Mouse (Mus musculus): ENCODE measurements at regions not wholly inside any gene's neighbourhood (a gene's known extent, or its start where the extent isn't known, plus 50 kb on each side); places are given as distances from the start of the nearest gene placed in this dataset.
"Not testable (repeated sequence)": the region's sequence is repeated elsewhere in the genome, so short reads cannot be mapped to it uniquely, and the experiment has no call there.

DNA sequence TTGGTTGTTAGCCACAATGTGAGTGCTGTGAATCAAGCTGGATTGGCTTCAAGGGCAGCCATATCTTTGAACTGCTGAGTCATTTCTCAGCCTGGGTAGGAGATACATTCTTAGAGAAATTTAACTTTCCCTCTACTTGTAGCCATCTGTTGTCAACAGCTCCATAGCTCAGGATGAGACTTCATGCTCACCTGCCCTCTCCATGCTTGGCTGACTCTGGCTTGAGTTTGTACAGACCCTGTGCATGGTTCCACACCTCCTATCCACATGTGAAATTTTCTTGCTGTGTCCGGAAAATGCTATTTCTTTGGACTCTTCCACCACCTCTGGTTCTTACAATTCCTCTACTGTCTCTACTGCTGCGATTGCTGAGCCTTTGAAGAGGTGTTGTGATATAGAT lies 173.9 kb downstream of the Fbxo4 start:
- DNase-seq (ENCODE audit: low spot score) (no peak), ATAC-seq (replicated peaks; ENCODE audit: low FRiP score, low read depth) (no peak)
- Histone ChIP-seq H3K4me3 (replicated peaks; ENCODE audit: low read depth, low read length) (no peak overlapping the region), H3K27ac (0 out of 2 replicates have a peak overlapping the region, but pooled peaks have one; percentile 36), H3K36me3 (ENCODE audit: insufficient read depth, low read length) (no peaks in the 10 kb centered on the region), H3K9ac (ENCODE audit: low read depth, low read length) (no peak overlapping the region), H3K27me3 (ENCODE audit: insufficient read depth, low read length) (no peaks in the 10 kb centered on the region), H3K9me3 (replicated peaks; ENCODE audit: low read length) (no peaks in the 10 kb centered on the region), H3K4me2 (ENCODE audit: low read length) (no peak overlapping the region), H3K4me1 (replicated peaks; ENCODE audit: insufficient read depth, low read length) (no peaks in the 10 kb centered on the region)
- WGBS: 85% methylated on average over 2 of the region's 2 CpGs
- no peak for TF ChIP-seq CTCF (IDR thresholded peaks at IDR 0.05; ENCODE audit: low read depth)

DNA sequence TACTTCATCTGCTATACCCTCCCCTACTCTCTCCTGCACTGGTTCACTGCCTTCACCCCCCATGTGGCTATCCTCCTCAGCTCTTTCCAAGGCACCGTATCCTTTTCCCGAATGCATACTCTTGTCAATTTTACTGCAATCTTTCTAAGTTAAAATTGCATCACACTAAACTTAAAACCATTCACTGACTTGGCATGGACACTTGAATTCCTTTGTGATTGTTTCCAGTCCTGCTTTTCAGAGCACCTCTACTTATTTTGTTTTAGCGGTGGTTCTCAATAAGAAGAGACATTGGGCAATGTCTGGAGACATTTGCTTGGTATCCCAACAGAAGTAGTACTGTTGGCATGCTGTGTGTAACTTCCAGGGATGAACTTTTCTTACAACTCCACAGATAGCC lies 192.6 kb upstream of the Ghr start:
- 79% methylated on average over 3 of the region's 3 CpGs for WGBS
- H3K4me3 ChIP-seq (replicated peaks; ENCODE audit: low read depth, low read length): no peak overlapping the region

DNA sequence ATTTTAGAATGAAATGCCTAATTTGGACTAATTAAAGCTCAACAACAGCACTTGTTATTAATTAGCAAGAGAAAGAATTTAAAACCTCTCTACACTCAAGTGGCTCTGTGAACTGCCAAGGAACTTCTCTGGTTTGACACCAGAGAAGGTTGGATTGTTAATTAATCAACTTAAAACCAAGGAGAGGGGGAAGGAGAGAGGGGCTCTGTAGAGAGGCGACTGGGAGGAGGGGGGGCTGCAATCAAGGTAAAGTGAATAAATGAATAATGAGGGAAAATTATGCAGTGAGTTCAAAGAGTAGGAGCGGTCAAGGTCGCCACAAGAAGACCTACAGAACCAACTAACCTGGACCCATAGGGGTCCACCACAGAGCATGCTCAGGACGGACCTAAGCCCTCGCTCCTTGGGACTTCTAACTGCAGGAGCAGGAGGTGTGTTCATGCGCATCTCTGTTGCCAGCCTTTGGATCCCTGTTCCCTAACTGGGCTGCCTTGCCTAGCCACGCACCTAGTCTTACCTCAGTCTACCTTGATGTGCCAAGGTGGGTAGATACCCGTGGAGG lies 189.0 kb upstream of the Ghr start:
- H3K9ac ChIP-seq (ENCODE audit: low read depth, low read length): no peak overlapping the region
- no peak for DNase-seq (ENCODE audit: low spot score)
- no peak for TF ChIP-seq CTCF (IDR thresholded peaks at IDR 0.05; ENCODE audit: low read depth)
- 69% methylated on average over 8 of the region's 8 CpGs for WGBS
- no peaks in the 10 kb centered on the region for H3K9me3 ChIP-seq (replicated peaks; ENCODE audit: low read length)
- no peak overlapping the region for H3K4me3 ChIP-seq (replicated peaks; ENCODE audit: low read depth, low read length)
- H3K4me1 ChIP-seq (replicated peaks; ENCODE audit: insufficient read depth, low read length): no peaks in the 10 kb centered on the region
- no peaks in the 10 kb centered on the region for H3K36me3 ChIP-seq (ENCODE audit: insufficient read depth, low read length)
- no peak for ATAC-seq (replicated peaks; ENCODE audit: low FRiP score, low read depth)
- H3K27me3 ChIP-seq (ENCODE audit: insufficient read depth, low read length): no peaks in the 10 kb centered on the region
- H3K4me2 ChIP-seq (ENCODE audit: low read length): no peak overlapping the region
- H3K27ac ChIP-seq: no peak overlapping the region

More for the DNA sequence above, 192.6 kb upstream of the Ghr start:
- H3K27ac ChIP-seq: no peak overlapping the region
- no peak for TF ChIP-seq CTCF (IDR thresholded peaks at IDR 0.05; ENCODE audit: low read depth)
- H3K4me2 ChIP-seq (ENCODE audit: low read length): no peak overlapping the region
- no peaks in the 10 kb centered on the region for H3K4me1 ChIP-seq (replicated peaks; ENCODE audit: insufficient read depth, low read length)
- no peaks in the 10 kb centered on the region for H3K27me3 ChIP-seq (ENCODE audit: insufficient read depth, low read length)
- H3K9ac ChIP-seq (ENCODE audit: low read depth, low read length): no peak overlapping the region
- no peaks in the 10 kb centered on the region for H3K36me3 ChIP-seq (ENCODE audit: insufficient read depth, low read length)
- no peaks in the 10 kb centered on the region for H3K9me3 ChIP-seq (replicated peaks; ENCODE audit: low read length)
- DNase-seq (ENCODE audit: low spot score): no peak
- ATAC-seq (replicated peaks; ENCODE audit: low FRiP score, low read depth): no peak

DNA sequence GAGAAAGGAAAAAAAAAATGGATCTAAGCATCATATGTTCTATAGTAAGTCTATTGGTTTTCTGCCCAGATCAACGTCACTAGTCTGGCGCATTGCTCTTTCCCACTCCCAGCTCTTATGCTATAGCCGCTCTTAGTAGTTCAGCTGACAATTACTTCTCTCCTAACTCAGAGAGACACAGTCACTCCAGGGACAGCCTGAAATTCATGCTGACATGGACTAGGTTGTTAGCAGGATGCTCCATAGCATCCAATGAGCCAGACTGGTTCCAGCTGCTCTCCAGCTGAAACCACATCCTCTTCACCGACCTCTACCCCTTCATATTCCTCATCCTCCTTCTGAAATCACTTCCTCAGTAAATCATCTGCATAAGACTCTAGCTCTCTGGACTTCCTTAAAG lies 187.0 kb upstream of the Ghr start:
- H3K27me3 ChIP-seq (ENCODE audit: insufficient read depth, low read length): no peaks in the 10 kb centered on the region
- no peaks in the 10 kb centered on the region for H3K9me3 ChIP-seq (replicated peaks; ENCODE audit: low read length)
- TF ChIP-seq CTCF (IDR thresholded peaks at IDR 0.05; ENCODE audit: low read depth): no peak
- no peaks in the 10 kb centered on the region for H3K4me1 ChIP-seq (replicated peaks; ENCODE audit: insufficient read depth, low read length)
- ATAC-seq (replicated peaks; ENCODE audit: low FRiP score, low read depth): no peak
- no peak overlapping the region for H3K4me3 ChIP-seq (replicated peaks; ENCODE audit: low read depth, low read length)
- peak; percentile 65 for DNase-seq (ENCODE audit: low spot score)
- H3K4me2 ChIP-seq (ENCODE audit: low read length): no peak overlapping the region
- no peak overlapping the region for H3K9ac ChIP-seq (ENCODE audit: low read depth, low read length)
- WGBS: 73% methylated on average over 4 of the region's 4 CpGs
- no peak overlapping the region for H3K27ac ChIP-seq
- no peaks in the 10 kb centered on the region for H3K36me3 ChIP-seq (ENCODE audit: insufficient read depth, low read length)

DNA sequence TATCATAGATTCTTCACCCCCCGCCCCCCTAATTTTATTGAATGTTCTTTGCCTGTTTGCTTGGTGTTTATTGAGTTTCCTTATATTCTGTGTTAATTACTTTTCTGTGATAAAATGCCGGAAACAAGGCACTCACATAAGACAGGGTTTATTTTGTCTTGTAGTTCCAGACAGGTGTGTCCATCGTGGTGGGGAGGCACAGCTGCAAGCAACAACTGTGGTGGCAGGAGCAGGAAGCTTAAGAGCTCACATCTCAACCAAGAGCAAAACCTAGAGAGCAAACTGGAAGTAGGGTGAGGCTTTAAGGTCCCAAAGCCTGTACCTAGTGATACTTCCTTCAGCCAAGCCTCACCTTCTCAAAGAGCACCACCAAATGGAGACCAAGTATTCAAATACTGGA lies 181.4 kb upstream of the Ghr start:
- no peaks in the 10 kb centered on the region for H3K27me3 ChIP-seq (ENCODE audit: insufficient read depth, low read length)
- no peak overlapping the region for H3K4me2 ChIP-seq (ENCODE audit: low read length)
- H3K27ac ChIP-seq: no peak overlapping the region
- H3K9me3 ChIP-seq (replicated peaks; ENCODE audit: low read length): no peaks in the 10 kb centered on the region
- no peak for DNase-seq (ENCODE audit: low spot score)
- no peaks in the 10 kb centered on the region for H3K4me1 ChIP-seq (replicated peaks; ENCODE audit: insufficient read depth, low read length)
- TF ChIP-seq CTCF (IDR thresholded peaks at IDR 0.05; ENCODE audit: low read depth): no peak
- no peak overlapping the region for H3K9ac ChIP-seq (ENCODE audit: low read depth, low read length)
- WGBS: 87% methylated on average over 3 of the region's 3 CpGs
- no peaks in the 10 kb centered on the region for H3K36me3 ChIP-seq (ENCODE audit: insufficient read depth, low read length)
- ATAC-seq (replicated peaks; ENCODE audit: low FRiP score, low read depth): no peak
- H3K4me3 ChIP-seq (replicated peaks; ENCODE audit: low read depth, low read length): no peak overlapping the region

DNA sequence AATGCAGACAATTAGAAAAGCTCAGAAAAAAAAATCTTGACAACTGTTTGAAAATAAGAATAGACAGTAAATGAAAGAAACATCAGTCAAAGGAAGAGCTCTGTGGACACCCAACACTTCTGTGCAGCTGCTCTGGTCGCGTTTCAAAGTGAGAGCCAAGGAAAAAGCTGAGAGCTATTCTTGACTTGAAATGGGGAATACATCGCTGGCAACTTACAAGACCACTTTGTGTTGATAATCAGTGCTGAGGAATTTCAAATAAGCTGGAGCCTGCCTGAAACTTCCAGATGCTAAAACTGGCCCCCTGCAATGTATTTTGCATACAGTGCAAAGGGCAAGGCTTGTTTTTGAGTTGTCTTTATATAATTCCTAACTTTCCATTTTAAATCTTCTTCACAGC lies 177.1 kb upstream of the Ghr start:
- Histone ChIP-seq H3K27ac (no peak overlapping the region), H3K4me2 (ENCODE audit: low read length) (no peak overlapping the region), H3K9me3 (replicated peaks; ENCODE audit: low read length) (no peaks in the 10 kb centered on the region), H3K36me3 (ENCODE audit: insufficient read depth, low read length) (no peaks in the 10 kb centered on the region), H3K4me3 (replicated peaks; ENCODE audit: low read depth, low read length) (no peak overlapping the region), H3K27me3 (ENCODE audit: insufficient read depth, low read length) (no peaks in the 10 kb centered on the region), H3K9ac (ENCODE audit: low read depth, low read length) (no peak overlapping the region), H3K4me1 (replicated peaks; ENCODE audit: insufficient read depth, low read length) (no peaks in the 10 kb centered on the region)
- DNase-seq (ENCODE audit: low spot score): no peak
- ATAC-seq (replicated peaks; ENCODE audit: low FRiP score, low read depth): no peak
- WGBS: 50% methylated on average over 3 of the region's 3 CpGs
- TF ChIP-seq CTCF (IDR thresholded peaks at IDR 0.05; ENCODE audit: low read depth): no peak

DNA sequence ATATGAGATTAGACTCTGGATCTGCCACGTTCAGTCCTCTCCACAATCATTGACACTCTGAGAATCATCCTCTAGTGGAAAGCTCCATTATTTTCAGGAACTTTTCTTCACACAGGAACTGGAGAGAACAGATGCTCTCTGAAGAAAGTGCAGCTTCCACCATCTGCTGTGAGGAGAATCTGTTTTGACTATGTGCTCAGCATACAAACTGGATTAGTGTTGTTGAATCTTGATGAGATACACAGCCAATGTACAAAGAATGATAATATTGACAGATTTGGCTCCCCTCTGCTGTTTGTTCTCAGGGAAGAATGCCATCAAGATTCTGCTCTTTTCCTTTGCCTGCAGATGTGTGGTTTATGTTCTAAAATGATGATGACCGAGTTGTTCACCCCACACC lies 172.3 kb upstream of the Ghr start:
- no peak for ATAC-seq (replicated peaks; ENCODE audit: low FRiP score, low read depth)

DNA sequence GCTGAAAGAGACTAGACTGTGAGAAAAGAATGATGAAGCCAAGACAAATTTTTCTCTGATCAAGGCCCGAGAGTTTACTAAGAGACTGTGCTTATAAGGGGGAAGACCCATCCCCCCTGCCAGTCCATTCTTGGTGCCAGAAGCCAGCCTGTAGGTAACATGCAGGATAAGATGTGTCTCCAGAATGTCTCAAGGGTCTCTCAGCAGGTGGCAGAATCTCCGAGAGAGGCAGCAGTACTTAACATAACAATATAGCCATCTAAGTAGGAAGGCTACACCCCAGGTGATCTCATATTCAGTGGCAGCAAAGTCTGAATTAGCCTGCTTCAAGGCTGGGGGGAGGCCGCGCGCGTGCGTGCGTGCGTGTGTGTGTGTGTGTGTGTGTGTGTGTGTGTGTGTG lies 164.8 kb upstream of the Ghr start:
- H3K4me2 ChIP-seq (ENCODE audit: low read length); H3K36me3 ChIP-seq (ENCODE audit: insufficient read depth, low read length); H3K9ac ChIP-seq (ENCODE audit: low read depth, low read length); H3K27me3 ChIP-seq (ENCODE audit: insufficient read depth, low read length); ATAC-seq (replicated peaks; ENCODE audit: low FRiP score, low read depth); H3K4me3 ChIP-seq (replicated peaks; ENCODE audit: low read depth, low read length); H3K27ac ChIP-seq; DNase-seq (ENCODE audit: low spot score); H3K4me1 ChIP-seq (replicated peaks; ENCODE audit: insufficient read depth, low read length); H3K9me3 ChIP-seq (replicated peaks; ENCODE audit: low read length): not testable (repeated sequence)
- WGBS: 88% methylated on average over 9 of the region's 9 CpGs

More for the DNA sequence above, 172.3 kb upstream of the Ghr start:
- Histone ChIP-seq H3K27me3 (ENCODE audit: insufficient read depth, low read length) (no peaks in the 10 kb centered on the region), H3K27ac (no peak overlapping the region), H3K4me2 (ENCODE audit: low read length) (no peak overlapping the region), H3K4me3 (replicated peaks; ENCODE audit: low read depth, low read length) (no peak overlapping the region), H3K4me1 (replicated peaks; ENCODE audit: insufficient read depth, low read length) (no peaks in the 10 kb centered on the region), H3K36me3 (ENCODE audit: insufficient read depth, low read length) (no peaks in the 10 kb centered on the region), H3K9me3 (replicated peaks; ENCODE audit: low read length) (no peaks in the 10 kb centered on the region), H3K9ac (ENCODE audit: low read depth, low read length) (no peak overlapping the region)
- WGBS: 85% methylated on average over 2 of the region's 2 CpGs
- no peak for DNase-seq (ENCODE audit: low spot score)
- TF ChIP-seq CTCF (IDR thresholded peaks at IDR 0.05; ENCODE audit: low read depth): no peak
